Mouse (Mus musculus) CH12.LX (cell line): Measurements from ENCODE around the gene Ttn.

Experiments
- CHD2 ChIP-seq: IDR thresholded peaks from 2 replicates; pipeline ENCODE4 v1.6.1; 2011; ENCODE audit warnings: low read length, improper control_type of control experiment
- CTCF ChIP-seq, 2 experiments: IDR thresholded peaks in 1 of 2; conservative IDR thresholded peaks in 1 of 2; 2 replicates each; pipeline ENCODE4 v1.5.1; 2011 to 2012; ENCODE audit warnings: low read depth in 2 of 2, low read length in 2 of 2, improper control_type of control experiment in 1 of 2, inconsistent platforms in 1 of 2, mild to moderate bottlenecking in 1 of 2, moderate library complexity in 1 of 2
- ELF1 ChIP-seq: IDR thresholded peaks from 2 replicates; pipeline ENCODE4 v1.6.1; 2014; ENCODE audit warnings: low read depth, mild to moderate bottlenecking, inconsistent platforms, low read length, improper control_type of control experiment
- EP300 ChIP-seq: IDR thresholded peaks from 2 replicates; pipeline ENCODE4 v1.6.1; 2011; ENCODE audit warnings: low read length, improper control_type of control experiment
- IRF4 ChIP-seq: IDR thresholded peaks from 2 replicates; pipeline ENCODE4 v1.6.1; 2014; ENCODE audit warnings: low read depth, mild to moderate bottlenecking, inconsistent platforms, low read length, improper control_type of control experiment
- MXI1 ChIP-seq: IDR thresholded peaks from 2 replicates; pipeline ENCODE4 v1.6.1; 2011; ENCODE audit warnings: mild to moderate bottlenecking, low read depth, low read length, improper control_type of control experiment
- NRF1 ChIP-seq: IDR thresholded peaks from 2 replicates; pipeline ENCODE4 v1.6.1; 2014; ENCODE audit warnings: low read depth, mild to moderate bottlenecking, inconsistent platforms, low read length, improper control_type of control experiment, moderate library complexity
- PAX5 ChIP-seq: IDR thresholded peaks from 2 replicates; pipeline ENCODE4 v1.6.1; 2012; ENCODE audit warnings: low read length, inconsistent platforms, mixed read lengths
- POLR2A ChIP-seq: IDR thresholded peaks from 2 replicates; pipeline ENCODE4 v1.6.1; 2011; ENCODE audit warnings: low read depth, mild to moderate bottlenecking, improper control_type of control experiment, low read length
- SIN3A ChIP-seq: IDR thresholded peaks from 2 replicates; pipeline ENCODE4 v1.6.1; 2012; ENCODE audit warnings: low read length, improper control_type of control experiment, inconsistent platforms
- ZC3H11A ChIP-seq: IDR thresholded peaks from 2 replicates; pipeline ENCODE4 v1.6.1; 2012; ENCODE audit warnings: low read depth, mild to moderate bottlenecking, inconsistent platforms, low read length, improper control_type of control experiment
- ZKSCAN1 ChIP-seq: IDR thresholded peaks from 2 replicates; pipeline ENCODE4 v1.6.1; 2012; ENCODE audit warnings: low read depth, inconsistent platforms, low read length, improper control_type of control experiment, borderline replicate concordance

DNA sequence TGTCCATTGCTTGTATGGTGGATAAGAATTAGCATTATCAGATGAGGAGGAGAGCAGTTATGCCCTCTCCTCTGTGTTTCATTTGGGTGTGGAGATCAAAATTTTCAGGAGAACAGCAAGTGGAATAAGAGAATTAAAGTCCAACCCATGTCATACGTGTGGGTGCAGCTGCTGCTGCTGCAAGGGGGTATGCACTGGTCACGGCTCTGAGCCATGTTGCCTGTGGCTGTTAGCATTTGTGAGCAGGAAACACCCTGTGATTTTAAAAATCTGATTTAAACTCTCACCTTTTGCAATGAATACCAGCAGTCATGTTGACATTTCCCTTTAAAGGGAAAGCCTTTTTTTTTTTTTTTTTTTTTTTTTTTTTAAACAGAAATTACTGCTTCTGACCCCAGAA lies 116.8 kb downstream of the Ttn start:
- TF ChIP-seq POLR2A (no peak), CTCF (conservative IDR thresholded peaks at IDR 0.05 in 1 of 2, IDR thresholded peaks at IDR 0.05 in 1 of 2; ENCODE audit: low read depth in 2 of 2, low read length in 2 of 2) (no peak), EP300 (no peak), CHD2 (no peak), IRF4 (no peak), ZC3H11A (no peak), ZKSCAN1 (no peak), MXI1 (no peak), NRF1 (no peak), PAX5 (no peak), ELF1 (no peak), SIN3A (no peak)
